9 mouse cellular contexts compared by ENCODE assay signal in the genomic region with DNA sequence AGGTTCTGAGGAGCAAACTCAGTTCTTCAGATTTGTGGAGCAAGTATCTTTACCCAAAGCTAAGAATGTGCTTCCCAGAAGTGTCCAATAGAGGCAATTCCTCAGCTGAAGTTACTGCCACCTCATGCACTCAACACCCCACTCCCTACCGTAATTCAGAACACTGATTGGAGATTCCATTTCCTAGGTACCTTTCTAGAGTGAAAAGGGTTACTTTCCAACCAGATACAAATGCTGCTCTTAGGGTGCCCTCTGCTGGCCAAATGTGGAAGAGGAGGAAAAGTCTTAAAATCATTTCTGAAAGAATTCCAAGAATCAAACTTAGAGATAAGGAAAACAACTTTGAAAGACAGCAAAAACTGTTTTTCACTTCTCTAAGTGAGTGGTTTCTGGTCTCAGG. TPM values are rescaled to one million over a fixed set of nuclear protein-coding genes. Genes with fewer than 3 reads are reported as not detected.
DNase-seq lines count a peak whose midpoint lies in the region; ATAC-seq and TF ChIP-seq lines count a peak whose summit lies in the region.
"Had no signal": no experiment of that assay in that cellular context is flagged by ENCODE, and none has a peak within 500 bp of the region (broad histone marks: within the 10 kb centered on the region; RNA-seq: fewer than 3 reads in every experiment).

No protein-coding gene starts in this region.

- WGBS in lung, embryonic 16.5 days = 0% methylated on average over 1 of the region's 1 CpGs

- H3K79me2 ChIP-seq in CH12.LX (replicated peaks; ENCODE audit: control insufficient read depth, extremely low read depth, insufficient read depth, poor library complexity, severe bottlenecking) = no peaks in the 10 kb centered on the region

- no peaks in the 10 kb centered on the region for H3K4me1 ChIP-seq in CH12.LX (ENCODE audit: control insufficient read depth in 1 of 2, insufficient read depth in 2 of 2)
- H3K4me1 ChIP-seq in lung, embryonic 16.5 days (replicated peaks; ENCODE audit: control insufficient read depth, insufficient read depth, low read length) = peaks cover 14% of the 10 kb centered on the region

- H3K36me3 ChIP-seq in CH12.LX (replicated peaks in 1 of 2; ENCODE audit: control insufficient read depth in 1 of 2, insufficient read depth in 1 of 2, low read length in 1 of 2) = peaks cover 0 to 10% of the 10 kb centered on the region in 2 experiments
- no peaks in the 10 kb centered on the region for H3K36me3 ChIP-seq in lung, embryonic 16.5 days (ENCODE audit: control insufficient read depth, insufficient read depth, low read length)
- H3K36me3 ChIP-seq: limb, embryonic 15.5 days had no signal

- peak; percentile 64 to 85 for TF ChIP-seq CTCF in CH12.LX (conservative IDR thresholded peaks at IDR 0.05 in 1 of 2, IDR thresholded peaks at IDR 0.05 in 1 of 2; ENCODE audit: low read depth in 2 of 2, low read length in 2 of 2)

- no peaks in the 10 kb centered on the region for H3K27me3 ChIP-seq in CH12.LX (replicated peaks)
- no peaks in the 10 kb centered on the region for H3K27me3 ChIP-seq in lung, embryonic 16.5 days (ENCODE audit: control insufficient read depth, insufficient read depth, low read depth, low read length)
- H3K27me3 ChIP-seq: limb, embryonic 15.5 days had no signal

- in situ Hi-C loops in CH12.LX (cut with MboI; ENCODE audit: low pct_ligation_motif_present, low pct_unique_long_range_greater_than_20kb, low sequenced_read_pairs) = no loop called here

- H3K9ac ChIP-seq in CH12.LX (ENCODE audit: insufficient read depth, low read depth) = no peak overlapping the region
- H3K9ac ChIP-seq in lung, embryonic 16.5 days (ENCODE audit: low read length) = no peak overlapping the region
- H3K9ac ChIP-seq: limb, embryonic 15.5 days had no signal

- 0 out of 2 replicates have a peak, but pooled peaks have one; percentile 57 for ATAC-seq in lung, embryonic 16.5 days (ENCODE audit: low read depth)
- ATAC-seq in erythroid progenitor cell, adult 5-6 weeks (replicated peaks; ENCODE audit: low FRiP score, poor library complexity, severe bottlenecking) = no peak

- H3K4me3 ChIP-seq in CH12.LX (replicated peaks in 1 of 3; ENCODE audit: low read depth in 2 of 3, low read length in 2 of 3, poor library complexity in 1 of 3) = no peak overlapping the region
- H3K4me3 ChIP-seq in lung, embryonic 16.5 days (ENCODE audit: low read length) = no peak overlapping the region
- H3K4me3 ChIP-seq: limb, embryonic 15.5 days had no signal

- no peak overlapping the region for H3K27ac ChIP-seq in CH12.LX (ENCODE audit: insufficient read depth, low read depth)
- H3K27ac ChIP-seq in lung, embryonic 16.5 days (ENCODE audit: low read length) = no peak overlapping the region
- H3K27ac ChIP-seq: limb, embryonic 15.5 days had no signal

- TF ChIP-seq RAD21 in CH12.LX (IDR thresholded peaks at IDR 0.05; ENCODE audit: low read depth, low read length) = peak; percentile 90

- no peak for TF ChIP-seq POLR2A in CH12.LX (IDR thresholded peaks at IDR 0.05; ENCODE audit: low read depth, low read length)

- dilution Hi-C loops in CH12.LX (cut with MboI; ENCODE audit: extremely low pct_ligation_motif_present, extremely low pct_unique_long_range_greater_than_20kb, low sequenced_read_pairs) = no loop called here

- TF ChIP-seq EP300 in CH12.LX (IDR thresholded peaks at IDR 0.05; ENCODE audit: low read length) = no peak

- H3K9me3 ChIP-seq in CH12.LX (replicated peaks; ENCODE audit: low read length) = no peaks in the 10 kb centered on the region
- H3K9me3 ChIP-seq in lung, embryonic 16.5 days (ENCODE audit: control insufficient read depth, low read length) = no peaks in the 10 kb centered on the region
- H3K9me3 ChIP-seq: limb, embryonic 15.5 days had no signal

- H3K4me2 ChIP-seq in CH12.LX (ENCODE audit: insufficient read depth, low read depth, poor library complexity, severe bottlenecking) = peak overlapping the region; percentile 29; the same call in 1 of the 2 replicates
- no peak overlapping the region for H3K4me2 ChIP-seq in lung, embryonic 16.5 days (ENCODE audit: low read depth, low read length)
- H3K4me2 ChIP-seq: limb, embryonic 15.5 days had no signal

- peak; percentile 55 for DNase-seq in CH12.LX (ENCODE audit: extremely low read depth)
- DNase-seq in NIH3T3 (ENCODE audit: low read depth) = peak; percentile 89
- peak; percentile 61 to 75 for DNase-seq in cerebellum, postnatal 4 days (ENCODE audit: low spot score in 2 of 2)
- DNase-seq in heart, postnatal 10 days = peak; percentile 68 to 85
- DNase-seq in layer of hippocampus, adult 18-20 months (ENCODE audit: low spot score in 2 of 2) = peak; percentile 8 to 77
- DNase-seq in retina, postnatal 7 days (ENCODE audit: low read depth, low spot score) = peak; percentile 52

- intact Hi-C loops in heart, postnatal 10 days (cut with DNase I) = loop anchor here (2.0 kb wide), 1 partner anchor 43 kb away; no protein-coding TSS in a partner anchor

TF ChIP-seq in CH12.LX, 34 proteins besides CTCF, POLR2A, EP300 and RAD21:
- TF ChIP-seq ZKSCAN1 (IDR thresholded peaks at IDR 0.05; ENCODE audit: borderline replicate concordance, low read depth, low read length) (no peak), SMC3 (IDR thresholded peaks at IDR 0.05; ENCODE audit: low read depth, low read length) (peak; percentile 53)
TF ChIP-seq in CH12.LX: peak in this region for 1.

RNA-seq across cellular contexts. Expression of gene Hsd17b3, which starts 4.3 kb away (rescaled TPM):
- total RNA-seq in CH12.LX (2012; rRNA removed) = not detected in 2 replicates
- not detected in 2 replicates for total RNA-seq in CH12.LX (2014; rRNA removed)
- not detected in 2 replicates for polyA plus RNA-seq in CH12.LX (2012; ENCODE audit: insufficient read length, low read depth)
- not detected for total RNA-seq in heart, postnatal 10 days (2021)
- not detected for total RNA-seq in layer of hippocampus, adult 18-20 months (2021)
- polyA plus RNA-seq in lung, embryonic 16.5 days (2015; fragmentation: Nextera tagmentation; extraction: Ambion mirVana) = not detected in 2 replicates
- total RNA-seq in erythroid progenitor cell, adult 5-6 weeks (2015; ENCODE audit: low replicate concordance) = not detected in 2 replicates
- not detected in 2 replicates for total RNA-seq in erythroid progenitor cell, adult 5-6 weeks (2017; ENCODE audit: low replicate concordance)
- polyA plus RNA-seq: limb, embryonic 15.5 days had no signal

RNA-seq across cellular contexts. Expression of gene Slc35d2, which starts 35.8 kb away (rescaled TPM):
- total RNA-seq in CH12.LX (2012; rRNA removed) (9.2 and 10.3 TPM in 2 replicates), CH12.LX (2014; rRNA removed) (15.4 and 19.4 TPM in 2 replicates)
- 16.9 and 17.2 TPM in 2 replicates for polyA plus RNA-seq in CH12.LX (2012; ENCODE audit: insufficient read length, low read depth)
- 1 to 10 TPM; 3.0 to 6.0 TPM for total RNA-seq in heart, postnatal 10 days (2021)
- total RNA-seq in layer of hippocampus, adult 18-20 months (2021) = under 1 TPM; 0.56 to 0.64 TPM
- polyA plus RNA-seq in lung, embryonic 16.5 days (2015; fragmentation: Nextera tagmentation; extraction: Ambion mirVana) = 5.1 and 6.9 TPM in 2 replicates
- 2.5 and 10.5 TPM in 2 replicates for total RNA-seq in erythroid progenitor cell, adult 5-6 weeks (2015; ENCODE audit: low replicate concordance)
- total RNA-seq in erythroid progenitor cell, adult 5-6 weeks (2017; ENCODE audit: low replicate concordance) = 0.26 and 4.8 TPM in 2 replicates

RNA-seq across cellular contexts. Expression of gene Zfp367, which starts 59.7 kb away (rescaled TPM):
- total RNA-seq in CH12.LX (2012; rRNA removed) = 12.6 and 17.0 TPM in 2 replicates
- total RNA-seq in CH12.LX (2014; rRNA removed) = 33.7 and 39.2 TPM in 2 replicates
- polyA plus RNA-seq in CH12.LX (2012; ENCODE audit: insufficient read length, low read depth) = 17.3 and 23.8 TPM in 2 replicates
- 10 to 100 TPM; 27.0 to 28.9 TPM for total RNA-seq in heart, postnatal 10 days (2021)
- 10 to 100 TPM; 13.8 to 17.4 TPM for total RNA-seq in layer of hippocampus, adult 18-20 months (2021)
- polyA plus RNA-seq in lung, embryonic 16.5 days (2015; fragmentation: Nextera tagmentation; extraction: Ambion mirVana) = 22.9 and 24.1 TPM in 2 replicates
- total RNA-seq in erythroid progenitor cell, adult 5-6 weeks (2015; ENCODE audit: low replicate concordance) = 71.0 and 93.5 TPM in 2 replicates
- 103 and 120 TPM in 2 replicates for total RNA-seq in erythroid progenitor cell, adult 5-6 weeks (2017; ENCODE audit: low replicate concordance)
